Mouse (Mus musculus): ENCODE data around the gene Ndufb4. TPM values are rescaled to one million over a fixed set of nuclear protein-coding genes. Genes with fewer than 3 reads are reported as not detected.

Gene Ndufb4
- polyA plus RNA-seq, 1 experiment from 2014 or later, result 64.7 TPM

- H3K9me3 ChIP-seq (ENCODE audit: control insufficient read depth, low read length), result no peaks in the 10 kb centered on the region
- no peak for ATAC-seq
- no peak overlapping the region for H3K4me2 ChIP-seq (ENCODE audit: low read length)
- H3K9ac ChIP-seq (ENCODE audit: low read depth, low read length), result no peak overlapping the region
- WGBS, result 71% methylated on average over 9 of the region's 9 CpGs
- no peaks in the 10 kb centered on the region for H3K36me3 ChIP-seq (ENCODE audit: control insufficient read depth, insufficient read depth, low read length)
- no peaks in the 10 kb centered on the region for H3K4me1 ChIP-seq (ENCODE audit: control insufficient read depth, insufficient read depth, low read depth, low read length)
- H3K27me3 ChIP-seq (replicated peaks; ENCODE audit: control insufficient read depth, insufficient read depth, low read length), result no peaks in the 10 kb centered on the region
- no peak overlapping the region for H3K27ac ChIP-seq (ENCODE audit: low read depth, low read length)
- H3K4me3 ChIP-seq (ENCODE audit: low read length), result no peak overlapping the region
Observed at GRCm38 (mm10) chr16:37628336-37628735, 25.9 kb downstream of the Ndufb4 start.

GRCm38 (mm10) chr16:37626388-37626949, 27.8 kb downstream of the Ndufb4 start:
- ATAC-seq, result no peak
- Histone ChIP-seq H3K4me1 (ENCODE audit: control insufficient read depth, insufficient read depth, low read depth, low read length) (no peaks in the 10 kb centered on the region), H3K9ac (ENCODE audit: low read depth, low read length) (no peak overlapping the region), H3K4me3 (ENCODE audit: low read length) (no peak overlapping the region), H3K36me3 (ENCODE audit: control insufficient read depth, insufficient read depth, low read length) (no peaks in the 10 kb centered on the region), H3K27me3 (replicated peaks; ENCODE audit: control insufficient read depth, insufficient read depth, low read length) (no peaks in the 10 kb centered on the region), H3K27ac (ENCODE audit: low read depth, low read length) (no peak overlapping the region), H3K9me3 (ENCODE audit: control insufficient read depth, low read length) (no peaks in the 10 kb centered on the region), H3K4me2 (ENCODE audit: low read length) (no peak overlapping the region)
- WGBS, result 61% methylated on average over 4 of the region's 4 CpGs

GRCm38 (mm10) chr16:37622919-37623318, 31.3 kb downstream of the Ndufb4 start:
- Histone ChIP-seq H3K36me3 (ENCODE audit: control insufficient read depth, insufficient read depth, low read length) (no peaks in the 10 kb centered on the region), H3K27me3 (replicated peaks; ENCODE audit: control insufficient read depth, insufficient read depth, low read length) (no peaks in the 10 kb centered on the region), H3K4me3 (ENCODE audit: low read length) (no peak overlapping the region), H3K4me2 (ENCODE audit: low read length) (no peak overlapping the region), H3K4me1 (ENCODE audit: control insufficient read depth, insufficient read depth, low read depth, low read length) (no peaks in the 10 kb centered on the region), H3K27ac (ENCODE audit: low read depth, low read length) (no peak overlapping the region), H3K9me3 (ENCODE audit: control insufficient read depth, low read length) (no peaks in the 10 kb centered on the region), H3K9ac (ENCODE audit: low read depth, low read length) (no peak overlapping the region)
- WGBS, result 48% methylated on average over 5 of the region's 5 CpGs
- ATAC-seq, result peak; percentile 71

- no peak for ATAC-seq
- Histone ChIP-seq H3K4me2 (ENCODE audit: low read length) (no peak overlapping the region), H3K9me3 (ENCODE audit: control insufficient read depth, low read length) (no peaks in the 10 kb centered on the region), H3K4me1 (ENCODE audit: control insufficient read depth, insufficient read depth, low read depth, low read length) (peaks cover 5% of the 10 kb centered on the region), H3K9ac (ENCODE audit: low read depth, low read length) (no peak overlapping the region), H3K27ac (ENCODE audit: low read depth, low read length) (no peak overlapping the region), H3K4me3 (ENCODE audit: low read length) (no peak overlapping the region), H3K27me3 (replicated peaks; ENCODE audit: control insufficient read depth, insufficient read depth, low read length) (no peaks in the 10 kb centered on the region), H3K36me3 (ENCODE audit: control insufficient read depth, insufficient read depth, low read length) (no peaks in the 10 kb centered on the region)
- 80% methylated on average over 3 of the region's 3 CpGs for WGBS
Observed at GRCm38 (mm10) chr16:37622403-37622802, 31.9 kb downstream of the Ndufb4 start.

- Histone ChIP-seq H3K4me3 (ENCODE audit: low read length) (no peak overlapping the region), H3K27ac (ENCODE audit: low read depth, low read length) (0 out of 2 replicates have a peak overlapping the region, but pooled peaks have one; percentile 24), H3K9me3 (ENCODE audit: control insufficient read depth, low read length) (no peaks in the 10 kb centered on the region), H3K9ac (ENCODE audit: low read depth, low read length) (no peak overlapping the region), H3K4me2 (ENCODE audit: low read length) (no peak overlapping the region), H3K4me1 (ENCODE audit: control insufficient read depth, insufficient read depth, low read depth, low read length) (peaks cover 7% of the 10 kb centered on the region), H3K36me3 (ENCODE audit: control insufficient read depth, insufficient read depth, low read length) (no peaks in the 10 kb centered on the region), H3K27me3 (replicated peaks; ENCODE audit: control insufficient read depth, insufficient read depth, low read length) (no peaks in the 10 kb centered on the region)
- WGBS, result 29% methylated on average over 3 of the region's 3 CpGs
- 0 out of 2 replicates have a peak, but pooled peaks have one; percentile 42 for ATAC-seq
Observed at GRCm38 (mm10) chr16:37617695-37618094, 36.6 kb downstream of the Ndufb4 start.

GRCm38 (mm10) chr16:37616104-37616503, 38.1 kb downstream of the Ndufb4 start:
- Histone ChIP-seq H3K4me3 (ENCODE audit: low read length) (no peak overlapping the region), H3K27ac (ENCODE audit: low read depth, low read length) (no peak overlapping the region), H3K36me3 (ENCODE audit: control insufficient read depth, insufficient read depth, low read length) (no peaks in the 10 kb centered on the region), H3K27me3 (replicated peaks; ENCODE audit: control insufficient read depth, insufficient read depth, low read length) (no peaks in the 10 kb centered on the region), H3K4me2 (ENCODE audit: low read length) (no peak overlapping the region), H3K9ac (ENCODE audit: low read depth, low read length) (no peak overlapping the region), H3K4me1 (ENCODE audit: control insufficient read depth, insufficient read depth, low read depth, low read length) (peaks cover 7% of the 10 kb centered on the region), H3K9me3 (ENCODE audit: control insufficient read depth, low read length) (no peaks in the 10 kb centered on the region)
- ATAC-seq, result no peak
- WGBS, result 70% methylated on average over 8 of the region's 8 CpGs

- Histone ChIP-seq H3K4me2 (ENCODE audit: low read length) (no peak overlapping the region), H3K4me1 (ENCODE audit: control insufficient read depth, insufficient read depth, low read depth, low read length) (peaks cover 7% of the 10 kb centered on the region), H3K36me3 (ENCODE audit: control insufficient read depth, insufficient read depth, low read length) (no peaks in the 10 kb centered on the region), H3K9me3 (ENCODE audit: control insufficient read depth, low read length) (no peaks in the 10 kb centered on the region), H3K4me3 (ENCODE audit: low read length) (no peak overlapping the region), H3K27me3 (replicated peaks; ENCODE audit: control insufficient read depth, insufficient read depth, low read length) (no peaks in the 10 kb centered on the region), H3K9ac (ENCODE audit: low read depth, low read length) (no peak overlapping the region), H3K27ac (ENCODE audit: low read depth, low read length) (no peak overlapping the region)
- 70% methylated on average over 8 of the region's 8 CpGs for WGBS
- no peak for ATAC-seq
Observed at GRCm38 (mm10) chr16:37615429-37615828, 38.8 kb downstream of the Ndufb4 start.

- H3K4me3 ChIP-seq (ENCODE audit: low read length), result no peak overlapping the region
- no peaks in the 10 kb centered on the region for H3K9me3 ChIP-seq (ENCODE audit: control insufficient read depth, low read length)
- WGBS, result 84% methylated on average over 9 of the region's 9 CpGs
- no peaks in the 10 kb centered on the region for H3K27me3 ChIP-seq (replicated peaks; ENCODE audit: control insufficient read depth, insufficient read depth, low read length)
- no peak overlapping the region for H3K4me2 ChIP-seq (ENCODE audit: low read length)
- H3K9ac ChIP-seq (ENCODE audit: low read depth, low read length), result no peak overlapping the region
- no peaks in the 10 kb centered on the region for H3K36me3 ChIP-seq (ENCODE audit: control insufficient read depth, insufficient read depth, low read length)
- H3K27ac ChIP-seq (ENCODE audit: low read depth, low read length), result no peak overlapping the region
- peaks cover 8% of the 10 kb centered on the region for H3K4me1 ChIP-seq (ENCODE audit: control insufficient read depth, insufficient read depth, low read depth, low read length)
- ATAC-seq, result no peak
Observed at GRCm38 (mm10) chr16:37614540-37614939, 39.7 kb downstream of the Ndufb4 start.

- no peak overlapping the region for H3K4me3 ChIP-seq (ENCODE audit: low read length)
- H3K27ac ChIP-seq (ENCODE audit: low read depth, low read length), result no peak overlapping the region
- H3K9ac ChIP-seq (ENCODE audit: low read depth, low read length), result no peak overlapping the region
- no peaks in the 10 kb centered on the region for H3K9me3 ChIP-seq (ENCODE audit: control insufficient read depth, low read length)
- no peaks in the 10 kb centered on the region for H3K27me3 ChIP-seq (replicated peaks; ENCODE audit: control insufficient read depth, insufficient read depth, low read length)
- no peaks in the 10 kb centered on the region for H3K36me3 ChIP-seq (ENCODE audit: control insufficient read depth, insufficient read depth, low read length)
- 0 out of 2 replicates have a peak, but pooled peaks cover 2% of the 10 kb centered on the region for H3K4me1 ChIP-seq (ENCODE audit: control insufficient read depth, insufficient read depth, low read depth, low read length)
- WGBS, result 94% methylated on average over 5 of the region's 5 CpGs
- H3K4me2 ChIP-seq (ENCODE audit: low read length), result no peak overlapping the region
- ATAC-seq, result no peak
Observed at GRCm38 (mm10) chr16:37612013-37612412, 42.2 kb downstream of the Ndufb4 start.

All from hindbrain, embryonic 16.5 days (tissue).